Mouse (Mus musculus) limb, embryonic 12.5 days (tissue): ENCODE data around the gene Sart3. TPM values are rescaled to one million over a fixed set of nuclear protein-coding genes. Genes with fewer than 3 reads are reported as not detected.
"Not testable (repeated sequence)": the region's sequence is repeated elsewhere in the genome, so short reads cannot be mapped to it uniquely, and the experiment has no call there.

Experiments
- ATAC-seq: fragments of 200-750 bp; cut with Nextera tagmentation; 2 replicates; pipeline ENCODE4 v1.8.0; 2017; ENCODE audit warnings: low read depth, moderate TSS enrichment; ENCODE audit not compliant: insufficient number of reproducible peaks, insufficient read depth, low FRiP score, low TSS enrichment
- H3K27ac ChIP-seq: fragments of 300-500 bp; sonication (generic); 2 replicates; pipeline ENCODE4 v1.5.1; 2016; ENCODE audit warnings: mild to moderate bottlenecking, moderate library complexity
- H3K27me3 ChIP-seq: fragments of 300-500 bp; sonication (generic); 2 replicates; pipeline ENCODE4 v1.6.1; 2016; ENCODE audit warnings: mild to moderate bottlenecking, moderate library complexity
- H3K36me3 ChIP-seq: fragments of 300-500 bp; sonication (generic); 2 replicates; pipeline ENCODE4 v1.6.1; 2016; ENCODE audit warnings: mild to moderate bottlenecking, moderate library complexity
- H3K4me1 ChIP-seq: fragments of 300-500 bp; sonication (generic); replicated peaks from 2 replicates; pipeline ENCODE4 v1.6.1; 2016
- H3K4me2 ChIP-seq: fragments of 300-500 bp; sonication (generic); 2 replicates; pipeline ENCODE4 v1.6.1; 2016; ENCODE audit warnings: mild to moderate bottlenecking, moderate library complexity
- H3K4me3 ChIP-seq: fragments of 300-500 bp; sonication (generic); replicated peaks from 2 replicates; pipeline ENCODE4 v1.5.1; 2016; ENCODE audit warnings: mild to moderate bottlenecking
- H3K9ac ChIP-seq: fragments of 300-500 bp; sonication (generic); replicated peaks from 2 replicates; pipeline ENCODE4 v1.6.1; 2016; ENCODE audit warnings: mild to moderate bottlenecking, moderate library complexity
- H3K9me3 ChIP-seq: fragments of 300-500 bp; sonication (generic); 2 replicates; pipeline ENCODE4 v1.6.1; 2016; ENCODE audit warnings: mild to moderate bottlenecking, moderate library complexity
- WGBS: fragments of 180-500 bp; shearing (Covaris S2); methylation state at CpG from one replicate; pipeline ENCODE4 v1.1.7; 2016; 5-methylcytosine and 5-hydroxymethylcytosine counted together
- polyA plus RNA-seq: library from polyadenylated mRNA; unstranded; fragments of >200 nt; fragmentation: Nextera tagmentation; extraction: Ambion mirVana; gene quantifications from 2 replicates; pipeline ENCODE4 v1.2.1, GENCODE M21; 2016

The Sart3 gene
- polyA plus RNA-seq, 1 experiment from 2014 or later: 87.9 TPM

GRCm38 (mm10) chr5:113779569-113779968, 7.3 kb upstream of the Sart3 start:
- WGBS: 79% methylated on average over 5 of the region's 5 CpGs
- H3K36me3 ChIP-seq: peaks cover 40% of the 10 kb centered on the region
- no peaks in the 10 kb centered on the region for H3K9me3 ChIP-seq
- peaks cover 36% of the 10 kb centered on the region for H3K4me1 ChIP-seq
- no peak overlapping the region for H3K4me2 ChIP-seq
- no peak overlapping the region for H3K9ac ChIP-seq
- H3K27ac ChIP-seq: 0 out of 2 replicates have a peak overlapping the region, but pooled peaks have one; percentile 30
- H3K27me3 ChIP-seq: no peaks in the 10 kb centered on the region
- no peak for ATAC-seq
- no peak overlapping the region for H3K4me3 ChIP-seq

GRCm38 (mm10) chr5:113777728-113778127, 5.4 kb upstream of the Sart3 start:
- H3K27ac ChIP-seq, H3K4me3 ChIP-seq, H3K4me2 ChIP-seq, H3K9ac ChIP-seq, H3K27me3 ChIP-seq, H3K9me3 ChIP-seq, ATAC-seq: not testable (repeated sequence)
- 84% methylated on average over 8 of the region's 8 CpGs for WGBS
- peaks cover 27% of the 10 kb centered on the region for H3K4me1 ChIP-seq
- H3K36me3 ChIP-seq: peaks cover 44% of the 10 kb centered on the region

GRCm38 (mm10) chr5:113776896-113777226, 4.6 kb upstream of the Sart3 start:
- H3K9me3 ChIP-seq: no peaks in the 10 kb centered on the region
- WGBS: 88% methylated on average over 8 of the region's 8 CpGs
- no peak for ATAC-seq
- H3K27ac ChIP-seq: no peak overlapping the region
- no peak overlapping the region for H3K4me2 ChIP-seq
- peaks cover 21% of the 10 kb centered on the region for H3K4me1 ChIP-seq
- no peaks in the 10 kb centered on the region for H3K27me3 ChIP-seq
- H3K4me3 ChIP-seq: no peak overlapping the region
- H3K9ac ChIP-seq: no peak overlapping the region
- peaks cover 44% of the 10 kb centered on the region for H3K36me3 ChIP-seq

GRCm38 (mm10) chr5:113776128-113776895, 4.0 kb upstream of the Sart3 start:
- 92% methylated on average over 15 of the region's 15 CpGs for WGBS
- ATAC-seq: no peak
- H3K27ac ChIP-seq: no peak overlapping the region
- H3K9ac ChIP-seq: no peak overlapping the region
- no peak overlapping the region for H3K4me2 ChIP-seq
- H3K27me3 ChIP-seq: no peaks in the 10 kb centered on the region
- H3K4me3 ChIP-seq: no peak overlapping the region
- no peaks in the 10 kb centered on the region for H3K9me3 ChIP-seq
- peaks cover 16% of the 10 kb centered on the region for H3K4me1 ChIP-seq
- H3K36me3 ChIP-seq: peaks cover 44% of the 10 kb centered on the region

- Histone ChIP-seq H3K9me3 (no peaks in the 10 kb centered on the region), H3K27ac (no peak overlapping the region), H3K9ac (no peak overlapping the region), H3K4me2 (no peak overlapping the region), H3K4me1 (peaks cover 9% of the 10 kb centered on the region), H3K4me3 (no peak overlapping the region), H3K27me3 (no peaks in the 10 kb centered on the region), H3K36me3 (peaks cover 44% of the 10 kb centered on the region)
- WGBS: 91% methylated on average over 10 of the region's 10 CpGs
- ATAC-seq: no peak
Observed at GRCm38 (mm10) chr5:113775585-113775984, 3.3 kb upstream of the Sart3 start.

GRCm38 (mm10) chr5:113773664-113774063, 1.4 kb upstream of the Sart3 start:
- Histone ChIP-seq H3K4me1 (peaks cover 19% of the 10 kb centered on the region), H3K27ac (no peak overlapping the region), H3K27me3 (no peaks in the 10 kb centered on the region), H3K9ac (peak overlapping the region; percentile 72; the same call in 1 of the 2 replicates), H3K4me2 (peak overlapping the region; percentile 95), H3K4me3 (peak overlapping the region; percentile 99), H3K9me3 (no peaks in the 10 kb centered on the region), H3K36me3 (peaks cover 47% of the 10 kb centered on the region)
- 2% methylated on average over 7 of the region's 7 CpGs for WGBS
- no peak for ATAC-seq

GRCm38 (mm10) chr5:113772905-113773519, 702 bp upstream of the Sart3 start:
- Histone ChIP-seq H3K9ac (peak overlapping the region; percentile 72), H3K4me3 (peak overlapping the region; percentile 99), H3K27me3 (no peaks in the 10 kb centered on the region), H3K4me1 (peaks cover 19% of the 10 kb centered on the region), H3K9me3 (no peaks in the 10 kb centered on the region), H3K4me2 (peak overlapping the region; percentile 95), H3K27ac (peak overlapping the region; percentile 97), H3K36me3 (peaks cover 47% of the 10 kb centered on the region)
- WGBS: under 1% methylated on average over 37 of the region's 38 CpGs
- ATAC-seq: peak; percentile 48

GRCm38 (mm10) chr5:113771213-113772162, 822 bp downstream of the Sart3 start:
- WGBS: under 1% methylated on average over 97 of the region's 97 CpGs
- ATAC-seq: 0 out of 2 replicates have a peak, but pooled peaks have one; percentile 39
- H3K27ac ChIP-seq: peak overlapping the region; percentile 97
- peaks cover 47% of the 10 kb centered on the region for H3K36me3 ChIP-seq
- H3K4me2 ChIP-seq: peak overlapping the region; percentile 95
- peak overlapping the region; percentile 95 for H3K9ac ChIP-seq
- no peaks in the 10 kb centered on the region for H3K27me3 ChIP-seq
- no peaks in the 10 kb centered on the region for H3K9me3 ChIP-seq
- peak overlapping the region; percentile 99 for H3K4me3 ChIP-seq
- peaks cover 19% of the 10 kb centered on the region for H3K4me1 ChIP-seq

- Histone ChIP-seq H3K36me3 (peaks cover 45% of the 10 kb centered on the region), H3K9ac (no peak overlapping the region)
- no peak for ATAC-seq
Observed at GRCm38 (mm10) chr5:113768806-113769205, 3.5 kb downstream of the Sart3 start.

GRCm38 (mm10) chr5:113765641-113766526, 6.4 kb downstream of the Sart3 start:
- WGBS: 90% methylated on average over 13 of the region's 13 CpGs
- no peak overlapping the region for H3K4me2 ChIP-seq
- no peak for ATAC-seq
- no peak overlapping the region; the same call in 1 of the 2 replicates for H3K9ac ChIP-seq
- H3K27ac ChIP-seq: no peak overlapping the region
- H3K4me1 ChIP-seq: peaks cover 13% of the 10 kb centered on the region
- H3K9me3 ChIP-seq: no peaks in the 10 kb centered on the region
- H3K36me3 ChIP-seq: peaks cover 74% of the 10 kb centered on the region
- H3K27me3 ChIP-seq: no peaks in the 10 kb centered on the region
- no peak overlapping the region for H3K4me3 ChIP-seq

More at GRCm38 (mm10) chr5:113768806-113769205, 3.5 kb downstream of the Sart3 start:
- H3K27me3 ChIP-seq: no peaks in the 10 kb centered on the region
- no peak overlapping the region for H3K4me3 ChIP-seq
- H3K4me2 ChIP-seq: no peak overlapping the region
- 93% methylated on average over 8 of the region's 8 CpGs for WGBS
- no peaks in the 10 kb centered on the region for H3K9me3 ChIP-seq
- H3K27ac ChIP-seq: no peak overlapping the region
- peaks cover 19% of the 10 kb centered on the region for H3K4me1 ChIP-seq
